Mouse (Mus musculus) heart, adult 10 weeks (tissue): ENCODE measurements around the gene Hnrnph3. TPM values are rescaled to one million over a fixed set of nuclear protein-coding genes. Genes with fewer than 3 reads are reported as not detected.

Experiments
- polyA plus RNA-seq: library from polyadenylated mRNA; stranded (reverse); fragments of 350-450 nt; fragmentation: Illumina TruSeq; extraction: RNeasy Lipid Tissue Mini Kit (QIAGEN cat#74804); gene quantifications from one replicate; pipeline ENCODE4 v1.2.3, GENCODE M21; 2014; ENCODE audit warnings: low read depth, low replicate concordance

Gene Hnrnph3
- 63.8 TPM for polyA plus RNA-seq

GRCm38 (mm10) chr10:63023749-63024579, at the start of gene Hnrnph3, which contains the start of gene Pbld2:
Gene Hnrnph3, minus strand, starts transcription at chr10:63024217.
Gene Pbld2, plus strand, starts transcription at chr10:63024315.

GRCm38 (mm10) chr10:63059862-63060261, 35.8 kb upstream of the Hnrnph3 start, which contains the start of gene Pbld1:
Gene Pbld1, plus strand, starts transcription at chr10:63060162.

DNA sequence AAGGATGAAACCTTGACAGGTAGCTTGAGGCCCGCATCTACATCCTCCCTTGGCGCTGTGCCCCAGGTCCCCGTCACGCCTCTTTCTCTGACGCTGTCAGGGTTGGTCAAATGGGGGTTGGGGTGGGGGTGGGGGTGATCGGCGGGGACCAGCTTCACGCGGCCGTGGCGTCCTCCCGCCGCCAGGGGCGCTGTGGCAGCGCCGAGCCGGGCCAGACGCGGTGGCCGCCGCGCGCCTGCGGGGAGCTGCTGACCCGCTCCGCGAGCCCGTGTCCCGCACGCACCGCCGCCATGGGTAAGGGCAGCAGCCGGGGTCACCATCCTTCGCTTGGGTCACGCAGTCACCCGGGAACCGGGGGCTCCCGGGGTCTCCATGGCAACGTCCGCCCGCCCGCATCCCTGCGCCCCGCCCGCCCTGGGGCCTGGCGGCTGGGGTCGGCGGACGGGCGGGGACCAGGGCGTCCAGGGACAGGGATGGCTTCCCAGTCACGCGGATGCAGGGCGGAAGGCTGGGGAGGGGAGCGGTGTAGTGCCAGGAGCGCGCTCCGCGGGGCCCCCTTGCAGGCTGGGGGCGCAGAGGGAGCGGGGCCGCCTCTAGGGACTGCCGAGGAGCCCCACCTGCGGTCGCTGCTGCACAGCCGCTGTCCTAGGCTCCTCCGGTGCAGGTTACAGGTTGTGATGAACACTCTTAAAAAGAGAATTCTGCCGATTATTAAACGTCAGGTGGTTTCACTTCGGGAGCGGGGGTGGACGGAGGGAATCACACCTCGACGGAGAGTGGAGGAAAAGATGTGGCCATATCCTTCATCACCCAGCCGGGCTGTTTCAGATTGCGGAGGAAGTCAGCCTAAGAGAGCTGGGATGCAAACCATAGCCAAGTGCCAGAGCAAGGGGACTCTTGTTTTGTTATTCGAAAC, 43.7 kb downstream of the Hnrnph3 start, which contains the start of gene Rufy2:
Gene Rufy2, plus strand, starts transcription at position 185 of the 916 bp plus-strand sequence.

Other genes with a start within 250 kb of the Hnrnph3 start
- 41.1 TPM for gene Ccar1, start 231.9 kb downstream of the Hnrnph3 start, polyA plus RNA-seq
- gene Tet1, start 115.2 kb downstream of the Hnrnph3 start, polyA plus RNA-seq, result 1.8 TPM
- gene Slc25a16, start 103.6 kb downstream of the Hnrnph3 start, polyA plus RNA-seq, result 24.9 TPM
- 1.2 TPM for gene Dna2, start 77.2 kb downstream of the Hnrnph3 start, polyA plus RNA-seq
- 7.9 TPM for gene Rufy2, start 44.0 kb downstream of the Hnrnph3 start, polyA plus RNA-seq
- 2.7 TPM for gene Pbld2, start 98 bp upstream of the Hnrnph3 start, polyA plus RNA-seq
- gene Pbld1, start 35.9 kb upstream of the Hnrnph3 start, polyA plus RNA-seq, result 2.7 TPM
- not detected for gene Atoh7, start 75.4 kb upstream of the Hnrnph3 start, polyA plus RNA-seq
- gene Mypn, start 179.7 kb upstream of the Hnrnph3 start, polyA plus RNA-seq, result 73.2 TPM
- gene Herc4, start 219.6 kb upstream of the Hnrnph3 start, polyA plus RNA-seq, result 41.6 TPM